8 mouse cellular contexts compared by ENCODE assay signal in genomic region chr7:139011027-139011426, GRCm38 (mm10).
A peak's percentile ranks its signal among the peaks of the same experiment; 100 is the strongest.
DNase-seq lines count a peak whose midpoint lies in the region; ATAC-seq and TF ChIP-seq lines count a peak whose summit lies in the region.

No protein-coding gene starts in this region.

- TF ChIP-seq CTCF in G1E (IDR thresholded peaks at IDR 0.05; ENCODE audit: low read depth, low read length): peak; percentile 52

- H3K4me2 ChIP-seq in kidney, embryonic 15.5 days: no peak overlapping the region

- no peak for ATAC-seq in kidney, embryonic 15.5 days (replicated peaks; ENCODE audit: low FRiP score)
- no peak for ATAC-seq in G1E (ENCODE audit: extremely low read depth, insufficient number of reproducible peaks, low FRiP score, poor library complexity, severe bottlenecking)

- WGBS in kidney, embryonic 15.5 days: 37% methylated on average over 3 of the region's 3 CpGs

- H3K4me3 ChIP-seq in kidney, embryonic 15.5 days (replicated peaks): no peak overlapping the region
- H3K4me3 ChIP-seq in G1E (ENCODE audit: low read depth, low read length): no peak overlapping the region

- 0 out of 2 replicates have a peak, but pooled peaks cover 3% of the 10 kb centered on the region for H3K4me1 ChIP-seq in kidney, embryonic 15.5 days
- H3K4me1 ChIP-seq in G1E (ENCODE audit: insufficient read depth, low read depth, low read length): no peaks in the 10 kb centered on the region

- no peaks in the 10 kb centered on the region for H3K27me3 ChIP-seq in kidney, embryonic 15.5 days
- no peaks in the 10 kb centered on the region for H3K27me3 ChIP-seq in G1E (ENCODE audit: insufficient read depth, low read length)

- H3K9ac ChIP-seq in kidney, embryonic 15.5 days: no peak overlapping the region

- DNase-seq in kidney, adult 11 months: peak; percentile 9
- DNase-seq in G1E (ENCODE audit: low spot score): no peak
- peak; percentile 40 for DNase-seq in c-Kit-positive CD71-negative TER-119-negative erythroid progenitor cells, embryonic 14.5 days (ENCODE audit: low read depth)
- peak; percentile 30 to 61 for DNase-seq in frontal cortex, postnatal 36 days (ENCODE audit: low spot score in 2 of 2)
- peak; percentile 54 to 77 for DNase-seq in layer of hippocampus, postnatal 25 days (ENCODE audit: extremely low spot score in 1 of 2, low spot score in 1 of 2)
- DNase-seq in natural killer cell, adult 2 months (ENCODE audit: low spot score in 2 of 2): peak; percentile 7 to 18
- DNase-seq in thymus, postnatal 4 days: peak; percentile 73

- no peaks in the 10 kb centered on the region for H3K36me3 ChIP-seq in kidney, embryonic 15.5 days
- no peaks in the 10 kb centered on the region for H3K36me3 ChIP-seq in G1E (replicated peaks)

- H3K27ac ChIP-seq in kidney, embryonic 15.5 days: no peak overlapping the region

- H3K9me3 ChIP-seq in kidney, embryonic 15.5 days (replicated peaks): no peaks in the 10 kb centered on the region
- peaks cover 38% of the 10 kb centered on the region for H3K9me3 ChIP-seq in G1E (replicated peaks)
